Mouse (Mus musculus) kidney, adult 2 months (tissue): ENCODE data around the gene Slc44a4. TPM values are rescaled to one million over a fixed set of nuclear protein-coding genes. Genes with fewer than 3 reads are reported as not detected.
"Not testable (repeated sequence)": the region's sequence is repeated elsewhere in the genome, so short reads cannot be mapped to it uniquely, and the experiment has no call there.

Experiments
- DNase-seq: peaks from one replicate; pipeline ENCODE4 v3.0.0; 2021
- H3K27ac ChIP-seq: fragments of 200-500 bp; 2 replicates; pipeline ENCODE4 v1.5.1; 2012; ENCODE audit warnings: low read depth, low read length, control low read depth, inconsistent platforms; ENCODE audit not compliant: insufficient read depth
- H3K27me3 ChIP-seq: fragments of 200-500 bp; replicated peaks from 2 replicates; pipeline ENCODE4 v1.6.1; 2012; ENCODE audit warnings: mild to moderate bottlenecking, moderate library complexity, low read length, inconsistent platforms; ENCODE audit not compliant: control insufficient read depth, insufficient read depth
- H3K36me3 ChIP-seq: fragments of 200-500 bp; 2 replicates; pipeline ENCODE4 v1.6.1; 2012; ENCODE audit warnings: mild to moderate bottlenecking, moderate library complexity, low read length, inconsistent platforms; ENCODE audit not compliant: control insufficient read depth, insufficient read depth
- H3K4me1 ChIP-seq: fragments of 200-500 bp; 2 replicates; pipeline ENCODE4 v1.6.1; 2011; ENCODE audit warnings: low read length; ENCODE audit not compliant: control insufficient read depth, insufficient read depth
- H3K4me3 ChIP-seq: fragments of 200-500 bp; 2 replicates; pipeline ENCODE4 v1.5.1; 2011; ENCODE audit warnings: mild to moderate bottlenecking, low read depth, low read length, control low read depth; ENCODE audit not compliant: insufficient read depth
- CTCF ChIP-seq: fragments of 200-500 bp; conservative IDR thresholded peaks from 2 replicates; pipeline ENCODE4 v1.5.1; 2011; ENCODE audit warnings: low read depth, mild to moderate bottlenecking, control low read depth, low read length, moderate library complexity, mixed read lengths; ENCODE audit not compliant: insufficient read depth, insufficient read length
- POLR2A ChIP-seq: fragments of 200-500 bp; IDR thresholded peaks from one replicate; pipeline ENCODE4 v1.6.1; 2011; ENCODE audit warnings: low read depth, low read length, control low read depth
- WGBS: fragments of 180-500 bp; shearing (Covaris S2); methylation state at CpG from one replicate; pipeline ENCODE4 v1.1.7; 2018; 5-methylcytosine and 5-hydroxymethylcytosine counted together
- polyA plus RNA-seq: library from polyadenylated mRNA; depleted of rRNA; stranded (reverse); fragments of >200 nt; gene quantifications from 2 replicates; pipeline ENCODE4 v1.2.3, GENCODE M21; 2012

The Slc44a4 gene
- polyA plus RNA-seq, 1 experiment: 73.5 TPM

DNA sequence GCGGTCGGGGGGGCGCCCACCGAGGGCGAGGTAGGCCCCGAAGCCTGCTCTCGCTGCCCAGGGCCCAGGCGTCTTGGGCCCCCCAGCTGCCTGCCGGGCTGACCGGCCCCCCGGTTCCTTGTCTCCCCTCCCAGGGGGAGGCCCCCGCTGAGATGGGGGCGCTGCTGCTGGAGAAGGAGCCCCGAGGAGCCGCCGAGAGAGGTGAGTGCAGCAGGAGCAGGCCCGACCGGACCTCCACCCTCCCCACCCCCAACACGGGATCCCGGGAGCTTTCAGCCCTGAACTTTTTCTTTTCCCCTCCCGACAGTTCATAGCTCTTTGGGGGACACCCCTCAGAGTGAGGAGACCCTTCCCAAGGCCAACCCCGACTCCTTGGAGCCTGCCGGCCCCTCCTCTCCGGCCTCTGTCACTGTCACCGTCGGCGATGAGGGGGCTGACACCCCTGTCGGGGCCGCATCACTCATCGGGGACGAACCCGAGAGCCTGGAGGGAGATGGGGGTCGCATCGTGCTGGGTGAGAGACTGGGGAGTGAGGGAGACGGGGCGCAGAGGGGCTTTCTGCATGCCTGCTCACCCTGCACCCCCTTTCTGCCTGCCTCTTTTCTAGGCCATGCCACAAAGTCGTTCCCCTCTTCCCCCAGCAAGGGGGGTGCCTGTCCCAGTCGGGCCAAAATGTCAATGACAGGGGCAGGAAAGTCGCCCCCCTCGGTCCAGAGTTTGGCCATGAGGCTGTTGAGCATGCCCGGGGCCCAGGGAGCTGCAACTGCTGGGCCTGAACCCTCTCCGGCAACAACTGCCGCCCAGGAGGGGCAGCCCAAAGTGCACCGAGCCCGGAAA, 15.0 kb upstream of the Slc44a4 start:
- H3K4me3 ChIP-seq: peak overlapping the region; percentile 89
- peak overlapping the region; percentile 85 for H3K27ac ChIP-seq
- no peaks in the 10 kb centered on the region for H3K27me3 ChIP-seq
- DNase-seq: peak; percentile 68
- H3K36me3 ChIP-seq: no peaks in the 10 kb centered on the region; the same call in 1 of the 2 replicates
- under 1% methylated on average over 35 of the region's 45 CpGs for WGBS
- TF ChIP-seq POLR2A (no peak), CTCF (no peak)
- no peaks in the 10 kb centered on the region for H3K4me1 ChIP-seq

DNA sequence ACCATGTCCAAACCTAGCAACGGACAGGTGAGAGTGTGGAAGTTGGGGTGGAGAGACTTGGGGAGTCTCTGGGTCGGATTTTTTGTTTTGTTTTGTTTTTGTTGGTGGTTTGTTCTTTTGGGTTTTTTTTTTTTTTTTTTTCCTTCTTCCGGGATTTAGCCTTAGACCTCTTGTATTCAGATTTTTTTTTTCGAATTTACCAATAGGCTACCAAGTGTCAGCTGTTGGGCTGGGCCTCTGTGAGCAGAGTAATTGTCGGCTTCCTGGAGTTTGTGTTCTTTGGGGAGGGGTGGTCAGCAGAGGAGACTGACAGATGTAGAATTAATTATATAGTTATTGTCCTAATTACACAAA, 14.4 kb upstream of the Slc44a4 start:
- 0% methylated on average over 5 of the region's 5 CpGs for WGBS
- peak; percentile 61 for DNase-seq

GRCm38 (mm10) chr17:34900826-34901225, 13.4 kb upstream of the Slc44a4 start:
- H3K36me3 ChIP-seq, H3K4me3 ChIP-seq: not testable (repeated sequence)

More for the DNA sequence above, 14.4 kb upstream of the Slc44a4 start:
- Histone ChIP-seq H3K4me1 (no peaks in the 10 kb centered on the region), H3K27me3 (no peaks in the 10 kb centered on the region), H3K36me3 (no peaks in the 10 kb centered on the region; the same call in 1 of the 2 replicates), H3K27ac (peak overlapping the region; percentile 85), H3K4me3 (peak overlapping the region; percentile 89)
- TF ChIP-seq POLR2A (no peak), CTCF (no peak)

DNA sequence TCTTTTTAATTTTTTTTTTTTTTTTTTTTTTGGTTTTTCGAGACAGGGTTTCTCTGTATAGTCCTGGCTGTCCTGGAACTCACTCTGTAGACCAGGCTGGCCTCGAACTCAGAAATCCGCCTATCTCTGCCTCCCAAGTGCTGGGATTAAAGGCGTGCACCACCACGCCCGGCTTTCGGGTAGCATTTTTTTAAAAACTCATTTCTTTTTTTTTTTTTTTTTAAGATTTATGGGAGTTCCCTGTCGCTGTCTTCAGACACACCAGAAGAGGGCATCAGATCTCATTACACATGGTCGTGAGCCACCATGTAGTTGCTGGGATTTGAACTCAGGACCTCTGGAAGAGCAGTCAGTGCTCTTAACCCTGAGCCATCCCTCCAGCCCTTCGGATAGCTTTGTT, 12.3 kb upstream of the Slc44a4 start:
- H3K27me3 ChIP-seq, H3K4me3 ChIP-seq, H3K27ac ChIP-seq, H3K4me1 ChIP-seq, DNase-seq, H3K36me3 ChIP-seq: not testable (repeated sequence)
- WGBS: 89% methylated on average over 9 of the region's 10 CpGs

More at GRCm38 (mm10) chr17:34900826-34901225, 13.4 kb upstream of the Slc44a4 start:
- not testable (repeated sequence) for DNase-seq, H3K27me3 ChIP-seq, H3K27ac ChIP-seq, H3K4me1 ChIP-seq

GRCm38 (mm10) chr17:34902895-34903294, 11.4 kb upstream of the Slc44a4 start:
- peak; percentile 22 for DNase-seq
- Histone ChIP-seq H3K4me3 (no peak overlapping the region), H3K27ac (no peak overlapping the region), H3K36me3 (peaks cover under 1% of the 10 kb centered on the region), H3K27me3 (no peaks in the 10 kb centered on the region), H3K4me1 (no peaks in the 10 kb centered on the region)
- TF ChIP-seq POLR2A: no peak
- TF ChIP-seq CTCF: no peak
- 72% methylated on average over 9 of the region's 9 CpGs for WGBS

DNA sequence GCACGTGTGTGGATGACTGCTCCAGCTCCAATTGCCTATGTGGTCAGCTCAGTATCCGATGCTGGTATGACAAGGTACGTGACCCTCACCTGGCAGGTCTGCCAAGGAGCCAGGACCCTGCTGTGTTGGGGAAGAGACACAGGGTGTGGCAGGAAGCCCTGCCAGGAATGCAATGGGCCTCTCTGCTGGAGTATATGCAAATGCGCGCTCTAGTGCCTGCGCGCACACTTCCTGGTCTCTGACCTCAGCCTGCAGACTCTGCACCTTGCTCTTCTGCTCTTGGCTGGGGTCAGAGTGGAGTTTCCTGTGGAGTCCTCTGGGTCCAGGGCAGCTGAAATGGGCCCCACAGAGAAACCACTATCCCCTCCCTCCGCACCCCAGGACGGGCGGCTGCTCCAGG, 3.3 kb upstream of the Slc44a4 start:
- TF ChIP-seq CTCF: no peak
- no peak overlapping the region for H3K4me3 ChIP-seq
- H3K27me3 ChIP-seq: no peaks in the 10 kb centered on the region
- peaks cover 3% of the 10 kb centered on the region for H3K36me3 ChIP-seq
- H3K27ac ChIP-seq: 0 out of 2 replicates have a peak overlapping the region, but pooled peaks have one; percentile 1
- DNase-seq: peak; percentile 83
- peaks cover 4% of the 10 kb centered on the region; the same call in 1 of the 2 replicates for H3K4me1 ChIP-seq
- WGBS: 51% methylated on average over 10 of the region's 10 CpGs

- peak; percentile 87 for DNase-seq
- WGBS: 23% methylated on average over 5 of the region's 5 CpGs
- TF ChIP-seq CTCF: peak; percentile 88
- no peak for TF ChIP-seq POLR2A
- Histone ChIP-seq H3K4me3 (no peak overlapping the region), H3K27ac (no peak overlapping the region), H3K27me3 (no peaks in the 10 kb centered on the region), H3K36me3 (peaks cover 3% of the 10 kb centered on the region), H3K4me1 (peaks cover 4% of the 10 kb centered on the region; the same call in 1 of the 2 replicates)
Measured at GRCm38 (mm10) chr17:34911945-34912351, 2.3 kb upstream of the Slc44a4 start.

- TF ChIP-seq POLR2A: no peak
- peak; percentile 67 for TF ChIP-seq CTCF
- H3K36me3 ChIP-seq: no peaks in the 10 kb centered on the region; the same call in 1 of the 2 replicates
- H3K27ac ChIP-seq: peak overlapping the region; percentile 82
- peak overlapping the region; percentile 60 for H3K4me3 ChIP-seq
- no peaks in the 10 kb centered on the region for H3K27me3 ChIP-seq
- 12% methylated on average over 11 of the region's 11 CpGs for WGBS
- peaks cover 4% of the 10 kb centered on the region; the same call in 1 of the 2 replicates for H3K4me1 ChIP-seq
- peak; percentile 92 for DNase-seq
Measured at GRCm38 (mm10) chr17:34915410-34915831, 1.2 kb downstream of the Slc44a4 start.
